Mouse (Mus musculus): ENCODE data around the gene Pam16. TPM values are rescaled to one million over a fixed set of nuclear protein-coding genes. Genes with fewer than 3 reads are reported as not detected.
A peak's percentile ranks its signal among the peaks of the same experiment; 100 is the strongest.

The Pam16 gene
- polyA plus RNA-seq, 1 experiment = 40.4 TPM

DNA sequence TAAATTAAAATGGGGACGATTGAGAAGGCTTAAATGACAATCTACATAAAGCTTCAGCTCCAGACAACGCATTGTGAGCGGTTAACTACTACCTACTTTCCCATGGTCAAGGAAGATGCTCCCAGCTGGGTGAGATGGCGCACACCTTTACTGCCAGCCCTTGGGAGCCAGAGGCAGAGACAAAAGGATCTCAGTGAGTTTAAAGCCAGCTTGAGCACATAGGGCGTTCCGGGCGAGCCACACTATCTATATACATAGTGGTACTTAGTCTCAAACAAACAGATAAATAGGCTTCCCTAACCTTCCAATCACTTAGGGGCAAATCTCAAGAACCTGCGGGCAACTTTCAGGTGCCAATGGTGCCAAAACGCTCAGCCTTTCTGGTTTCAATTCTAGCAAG lies 714 bp downstream of the Pam16 start:
- DNase-seq = peak; percentile 11
- H3K4me3 ChIP-seq (ENCODE audit: control insufficient read depth, insufficient read depth, low read length) = peak overlapping the region; percentile 92
- no peaks in the 10 kb centered on the region for H3K27me3 ChIP-seq (ENCODE audit: control insufficient read depth, insufficient read depth, low read length)
- TF ChIP-seq POLR2A (IDR thresholded peaks at IDR 0.05; ENCODE audit: control insufficient read depth, extremely low read depth, insufficient read depth, low read length, poor library complexity) (no peak), CTCF (IDR thresholded peaks at IDR 0.05; ENCODE audit: borderline replicate concordance, control insufficient read depth, extremely low read depth, insufficient read depth, low read length, poor library complexity) (no peak)
- H3K27ac ChIP-seq (ENCODE audit: control insufficient read depth, insufficient read depth, low read length) = peak overlapping the region; percentile 12
- WGBS = 16% methylated on average over 9 of the region's 9 CpGs
- peaks cover 10% of the 10 kb centered on the region; the same call in 1 of the 2 replicates for H3K36me3 ChIP-seq (ENCODE audit: control insufficient read depth, insufficient read depth, low read length)
- H3K4me1 ChIP-seq (replicated peaks; ENCODE audit: control insufficient read depth, insufficient read depth, low read length) = peaks cover 15% of the 10 kb centered on the region

DNA sequence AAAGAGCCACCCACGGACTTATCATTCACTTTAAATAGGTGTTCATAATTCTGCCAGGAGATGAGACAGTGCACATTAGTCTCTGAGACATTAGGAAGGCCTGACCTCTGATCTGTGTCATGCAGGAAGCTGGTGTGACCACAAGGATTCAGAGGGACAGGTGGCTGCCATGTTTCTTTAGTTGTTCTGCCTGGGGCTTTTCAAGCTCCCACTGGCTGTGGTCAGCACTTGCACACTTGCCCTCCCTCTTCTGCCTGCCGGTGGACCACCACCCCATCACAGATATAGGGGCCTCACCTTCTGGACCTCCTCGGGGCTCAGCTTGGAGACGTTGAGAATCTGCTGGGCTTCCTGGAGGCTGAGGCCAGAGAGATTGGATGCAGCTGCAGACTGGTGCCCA lies 8.0 kb downstream of the Pam16 start:
- DNase-seq = no peak

DNA sequence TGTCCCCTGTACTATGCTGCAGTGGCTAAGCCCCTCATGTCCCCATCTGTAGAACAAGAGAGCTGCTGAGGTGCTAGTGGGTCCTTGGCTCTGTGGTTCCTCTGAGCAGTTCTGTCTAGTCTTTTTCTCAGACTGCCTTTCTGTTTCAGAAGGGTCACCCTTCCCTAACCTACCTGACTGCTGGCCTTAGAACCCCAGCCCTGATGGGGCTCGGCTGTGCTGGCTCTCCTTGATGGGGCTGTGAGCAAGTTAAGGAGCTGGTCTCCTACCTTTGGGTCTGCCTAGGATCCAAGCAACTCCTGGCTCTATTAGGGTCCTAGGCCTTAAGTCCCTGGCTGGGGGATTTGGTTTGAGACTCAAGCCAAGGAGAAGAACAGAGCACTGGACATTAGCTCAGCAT lies 9.5 kb downstream of the Pam16 start:
- no peaks in the 10 kb centered on the region for H3K27me3 ChIP-seq (ENCODE audit: control insufficient read depth, insufficient read depth, low read length)
- no peak for DNase-seq
- H3K27ac ChIP-seq (ENCODE audit: control insufficient read depth, insufficient read depth, low read length) = no peak overlapping the region
- 87% methylated on average over 1 of the region's 1 CpGs for whole genome bisulfite sequencing
- no peaks in the 10 kb centered on the region for H3K4me1 ChIP-seq (replicated peaks; ENCODE audit: control insufficient read depth, insufficient read depth, low read length)
- TF ChIP-seq POLR2A (IDR thresholded peaks at IDR 0.05; ENCODE audit: control insufficient read depth, extremely low read depth, insufficient read depth, low read length, poor library complexity) (no peak), CTCF (IDR thresholded peaks at IDR 0.05; ENCODE audit: borderline replicate concordance, control insufficient read depth, extremely low read depth, insufficient read depth, low read length, poor library complexity) (no peak)
- H3K36me3 ChIP-seq (ENCODE audit: control insufficient read depth, insufficient read depth, low read length) = peaks cover 7% of the 10 kb centered on the region; the same call in 1 of the 2 replicates
- no peak overlapping the region for H3K4me3 ChIP-seq (ENCODE audit: control insufficient read depth, insufficient read depth, low read length)

More for the DNA sequence above, 8.0 kb downstream of the Pam16 start:
- TF ChIP-seq POLR2A (IDR thresholded peaks at IDR 0.05; ENCODE audit: control insufficient read depth, extremely low read depth, insufficient read depth, low read length, poor library complexity) (no peak), CTCF (IDR thresholded peaks at IDR 0.05; ENCODE audit: borderline replicate concordance, control insufficient read depth, extremely low read depth, insufficient read depth, low read length, poor library complexity) (no peak)
- whole genome bisulfite sequencing = 45% methylated on average over 4 of the region's 4 CpGs
- no peaks in the 10 kb centered on the region for H3K27me3 ChIP-seq (ENCODE audit: control insufficient read depth, insufficient read depth, low read length)
- H3K27ac ChIP-seq (ENCODE audit: control insufficient read depth, insufficient read depth, low read length) = no peak overlapping the region
- peaks cover 7% of the 10 kb centered on the region; the same call in 1 of the 2 replicates for H3K36me3 ChIP-seq (ENCODE audit: control insufficient read depth, insufficient read depth, low read length)
- no peak overlapping the region for H3K4me3 ChIP-seq (ENCODE audit: control insufficient read depth, insufficient read depth, low read length)
- H3K4me1 ChIP-seq (replicated peaks; ENCODE audit: control insufficient read depth, insufficient read depth, low read length) = no peaks in the 10 kb centered on the region

DNA sequence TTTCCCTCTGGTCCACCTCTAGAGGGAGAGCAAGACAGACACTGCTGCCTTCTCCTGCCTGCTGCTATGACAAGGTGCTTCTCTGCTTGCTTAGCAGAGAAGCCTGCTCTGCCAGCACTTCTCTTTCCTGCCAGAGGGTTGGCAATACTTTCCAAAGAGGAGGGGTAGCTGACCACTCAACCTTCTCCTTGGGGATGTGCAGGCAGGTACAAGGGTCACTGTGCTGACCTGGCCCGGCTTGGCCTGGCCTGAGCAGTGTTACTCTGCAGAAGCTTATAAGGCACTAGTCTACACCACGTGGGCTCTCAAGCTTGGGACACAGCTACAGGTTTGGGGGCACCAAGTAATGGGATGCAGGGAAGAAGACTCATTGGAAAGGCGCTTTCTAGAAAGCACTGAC lies 10.1 kb downstream of the Pam16 start:
- DNase-seq = no peak
- WGBS = 93% methylated on average over 3 of the region's 3 CpGs
- peaks cover 7% of the 10 kb centered on the region; the same call in 1 of the 2 replicates for H3K36me3 ChIP-seq (ENCODE audit: control insufficient read depth, insufficient read depth, low read length)

DNA sequence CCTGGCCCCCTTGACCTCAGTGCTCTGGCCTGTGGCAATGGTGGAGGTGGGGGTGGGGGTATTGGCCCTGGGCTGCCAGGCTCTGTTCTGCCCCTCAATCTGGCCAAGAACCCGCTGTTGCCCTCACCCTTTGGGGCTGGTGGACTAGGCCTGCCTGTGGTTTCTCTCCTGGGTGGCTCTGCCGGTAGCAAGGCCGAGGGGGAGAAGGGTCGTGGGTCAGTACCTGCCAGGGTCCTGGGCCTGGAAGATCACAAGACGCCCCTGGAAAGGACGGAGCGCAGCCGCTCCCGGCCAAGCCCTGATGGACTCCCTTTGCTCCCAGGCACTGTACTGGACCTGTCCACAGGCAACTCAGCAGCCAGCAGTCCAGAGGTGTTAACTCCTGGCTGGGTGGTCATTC lies 11.1 kb downstream of the Pam16 start:
- no peak overlapping the region for H3K27ac ChIP-seq (ENCODE audit: control insufficient read depth, insufficient read depth, low read length)
- peaks cover 7% of the 10 kb centered on the region; the same call in 1 of the 2 replicates for H3K36me3 ChIP-seq (ENCODE audit: control insufficient read depth, insufficient read depth, low read length)
- H3K27me3 ChIP-seq (ENCODE audit: control insufficient read depth, insufficient read depth, low read length) = no peaks in the 10 kb centered on the region
- no peaks in the 10 kb centered on the region for H3K4me1 ChIP-seq (replicated peaks; ENCODE audit: control insufficient read depth, insufficient read depth, low read length)
- H3K4me3 ChIP-seq (ENCODE audit: control insufficient read depth, insufficient read depth, low read length) = no peak overlapping the region
- DNase-seq = no peak
- 99% methylated on average over 9 of the region's 9 CpGs for WGBS
- no peak for TF ChIP-seq CTCF (IDR thresholded peaks at IDR 0.05; ENCODE audit: borderline replicate concordance, control insufficient read depth, extremely low read depth, insufficient read depth, low read length, poor library complexity)
- TF ChIP-seq POLR2A (IDR thresholded peaks at IDR 0.05; ENCODE audit: control insufficient read depth, extremely low read depth, insufficient read depth, low read length, poor library complexity) = no peak

More for the DNA sequence above, 10.1 kb downstream of the Pam16 start:
- no peak overlapping the region for H3K27ac ChIP-seq (ENCODE audit: control insufficient read depth, insufficient read depth, low read length)
- H3K27me3 ChIP-seq (ENCODE audit: control insufficient read depth, insufficient read depth, low read length) = no peaks in the 10 kb centered on the region
- no peak for TF ChIP-seq CTCF (IDR thresholded peaks at IDR 0.05; ENCODE audit: borderline replicate concordance, control insufficient read depth, extremely low read depth, insufficient read depth, low read length, poor library complexity)
- TF ChIP-seq POLR2A (IDR thresholded peaks at IDR 0.05; ENCODE audit: control insufficient read depth, extremely low read depth, insufficient read depth, low read length, poor library complexity) = no peak
- no peak overlapping the region for H3K4me3 ChIP-seq (ENCODE audit: control insufficient read depth, insufficient read depth, low read length)
- H3K4me1 ChIP-seq (replicated peaks; ENCODE audit: control insufficient read depth, insufficient read depth, low read length) = no peaks in the 10 kb centered on the region

DNA sequence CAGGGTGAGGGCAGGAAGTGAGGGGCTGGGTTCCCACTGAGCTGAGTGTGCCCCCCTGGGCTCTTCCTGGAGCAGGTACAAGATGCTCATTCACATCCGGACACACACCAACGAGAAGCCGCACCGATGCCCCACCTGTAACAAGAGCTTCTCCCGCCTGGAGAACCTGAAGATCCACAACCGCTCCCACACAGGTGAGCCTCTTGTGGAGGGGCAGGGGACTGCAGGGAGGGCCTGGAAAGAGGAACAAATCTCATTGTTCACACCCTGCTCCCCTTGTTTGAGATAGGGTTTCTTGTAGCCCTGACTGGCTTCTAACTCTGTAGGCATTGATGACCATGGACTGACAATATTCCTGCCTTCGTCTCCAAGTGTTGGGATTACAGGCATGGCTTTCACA lies 13.1 kb downstream of the Pam16 start:
- H3K36me3 ChIP-seq (ENCODE audit: control insufficient read depth, insufficient read depth, low read length) = peaks cover 7% of the 10 kb centered on the region; the same call in 1 of the 2 replicates
- H3K27ac ChIP-seq (ENCODE audit: control insufficient read depth, insufficient read depth, low read length) = no peak overlapping the region
- no peak overlapping the region for H3K4me3 ChIP-seq (ENCODE audit: control insufficient read depth, insufficient read depth, low read length)
- H3K27me3 ChIP-seq (ENCODE audit: control insufficient read depth, insufficient read depth, low read length) = no peaks in the 10 kb centered on the region
- TF ChIP-seq POLR2A (IDR thresholded peaks at IDR 0.05; ENCODE audit: control insufficient read depth, extremely low read depth, insufficient read depth, low read length, poor library complexity) (no peak), CTCF (IDR thresholded peaks at IDR 0.05; ENCODE audit: borderline replicate concordance, control insufficient read depth, extremely low read depth, insufficient read depth, low read length, poor library complexity) (no peak)
- no peak for DNase-seq
- H3K4me1 ChIP-seq (replicated peaks; ENCODE audit: control insufficient read depth, insufficient read depth, low read length) = no peaks in the 10 kb centered on the region
- WGBS = 86% methylated on average over 7 of the region's 7 CpGs

DNA sequence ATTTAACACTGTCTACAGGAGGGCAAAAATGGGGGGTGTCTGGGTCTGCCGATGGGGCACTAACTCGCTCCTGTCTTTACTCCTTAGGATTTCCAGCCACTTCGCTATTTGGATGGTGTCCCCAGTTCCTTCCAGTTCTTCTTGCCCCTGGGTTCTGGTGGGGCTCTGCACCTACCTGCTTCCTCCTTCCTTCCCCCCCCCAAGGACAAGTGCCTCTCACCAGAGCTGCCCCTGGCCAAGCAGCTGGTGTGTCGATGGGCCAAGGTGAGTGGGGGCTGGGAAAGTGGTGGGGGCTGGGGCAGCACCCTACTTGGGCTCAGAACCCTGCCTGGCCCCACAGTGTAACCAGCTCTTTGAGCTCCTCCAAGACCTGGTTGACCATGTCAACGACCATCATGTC lies 13.6 kb downstream of the Pam16 start:
- Histone ChIP-seq H3K4me1 (replicated peaks; ENCODE audit: control insufficient read depth, insufficient read depth, low read length) (no peaks in the 10 kb centered on the region), H3K27me3 (ENCODE audit: control insufficient read depth, insufficient read depth, low read length) (no peaks in the 10 kb centered on the region), H3K36me3 (ENCODE audit: control insufficient read depth, insufficient read depth, low read length) (peaks cover 7% of the 10 kb centered on the region; the same call in 1 of the 2 replicates), H3K4me3 (ENCODE audit: control insufficient read depth, insufficient read depth, low read length) (no peak overlapping the region), H3K27ac (ENCODE audit: control insufficient read depth, insufficient read depth, low read length) (no peak overlapping the region)
- DNase-seq = no peak
- 95% methylated on average over 5 of the region's 5 CpGs for WGBS
- no peak for TF ChIP-seq CTCF (IDR thresholded peaks at IDR 0.05; ENCODE audit: borderline replicate concordance, control insufficient read depth, extremely low read depth, insufficient read depth, low read length, poor library complexity)
- TF ChIP-seq POLR2A (IDR thresholded peaks at IDR 0.05; ENCODE audit: control insufficient read depth, extremely low read depth, insufficient read depth, low read length, poor library complexity) = no peak

Measured in thymus, adult 2 months (tissue).